Mouse (Mus musculus) lung, embryonic 16.5 days (tissue): ENCODE measurements around the gene Hoxb2. TPM values are rescaled to one million over a fixed set of nuclear protein-coding genes. Genes with fewer than 3 reads are reported as not detected.

ENCODE experiments used
- ATAC-seq: fragments of 200-750 bp; cut with Nextera tagmentation; 2 replicates; pipeline ENCODE4 v1.8.0; 2017; ENCODE audit warnings: low read depth, mild to moderate bottlenecking, moderate library complexity
- H3K27ac ChIP-seq: fragments of 300-500 bp; sonication (generic); 2 replicates; pipeline ENCODE4 v1.5.1; 2014; ENCODE audit warnings: mild to moderate bottlenecking, control low read depth, low read length
- H3K27me3 ChIP-seq: fragments of 300-500 bp; sonication (generic); 2 replicates; pipeline ENCODE4 v1.6.1; 2014; ENCODE audit warnings: low read depth, low read length, mixed read lengths; ENCODE audit not compliant: control insufficient read depth, insufficient read depth
- H3K36me3 ChIP-seq: fragments of 300-500 bp; sonication (generic); 2 replicates; pipeline ENCODE4 v1.6.1; 2014; ENCODE audit warnings: low read length; ENCODE audit not compliant: control insufficient read depth, insufficient read depth
- H3K4me1 ChIP-seq: fragments of 300-500 bp; sonication (generic); replicated peaks from 2 replicates; pipeline ENCODE4 v1.6.1; 2014; ENCODE audit warnings: low read length, mixed read lengths; ENCODE audit not compliant: control insufficient read depth, insufficient read depth
- H3K4me2 ChIP-seq: fragments of 300-500 bp; sonication (generic); 2 replicates; pipeline ENCODE4 v1.6.1; 2014; ENCODE audit warnings: low read depth, low read length, control low read depth
- H3K4me3 ChIP-seq: fragments of 300-500 bp; sonication (generic); 2 replicates; pipeline ENCODE4 v1.5.1; 2014; ENCODE audit warnings: mild to moderate bottlenecking, low read length, control low read depth
- H3K9ac ChIP-seq: fragments of 300-500 bp; sonication (generic); 2 replicates; pipeline ENCODE4 v1.6.1; 2014; ENCODE audit warnings: low read length, control low read depth
- H3K9me3 ChIP-seq: fragments of 300-500 bp; sonication (generic); 2 replicates; pipeline ENCODE4 v1.6.1; 2016; ENCODE audit warnings: low read length; ENCODE audit not compliant: control insufficient read depth
- WGBS: fragments of 180-500 bp; shearing (Covaris S2); extraction: QIAGEN DNeasy Blood & Tissue Kit; methylation state at CpG from one replicate; pipeline ENCODE4 v1.1.7; 2014; 5-methylcytosine and 5-hydroxymethylcytosine counted together
- polyA plus RNA-seq: library from polyadenylated mRNA; unstranded; fragments of >200 nt; fragmentation: Nextera tagmentation; extraction: Ambion mirVana; gene quantifications from 2 replicates; pipeline ENCODE4 v1.2.1, GENCODE M21; 2015

Gene Hoxb2
- polyA plus RNA-seq, 1 experiment from 2014 or later: 24.0 TPM

- Histone ChIP-seq H3K4me1 (peaks cover 5% of the 10 kb centered on the region; the same call in 1 of the 2 replicates), H3K4me3 (peak overlapping the region; percentile 58), H3K9me3 (no peaks in the 10 kb centered on the region), H3K27me3 (peaks cover 53% of the 10 kb centered on the region), H3K4me2 (peak overlapping the region; percentile 79), H3K36me3 (no peaks in the 10 kb centered on the region), H3K27ac (peak overlapping the region; percentile 95), H3K9ac (peak overlapping the region; percentile 76)
- 24% methylated on average over 13 of the region's 13 CpGs for WGBS
- ATAC-seq: no peak
These were observed 43.4 kb upstream of the Hoxb2 start for GRCm38 (mm10) chr11:96306908-96307269.

- H3K27ac ChIP-seq: peak overlapping the region; percentile 95
These were observed 41.6 kb upstream of the Hoxb2 start for GRCm38 (mm10) chr11:96308763-96309162.

GRCm38 (mm10) chr11:96309288-96309687 is 41.0 kb upstream of the Hoxb2 start:
- peaks cover 7% of the 10 kb centered on the region; the same call in 1 of the 2 replicates for H3K4me1 ChIP-seq
- H3K27ac ChIP-seq: peak overlapping the region; percentile 95
- 10% methylated on average over 4 of the region's 4 CpGs for WGBS
- H3K36me3 ChIP-seq: no peaks in the 10 kb centered on the region
- H3K9ac ChIP-seq: peak overlapping the region; percentile 76
- no peaks in the 10 kb centered on the region for H3K9me3 ChIP-seq
- peak overlapping the region; percentile 79 for H3K4me2 ChIP-seq
- peak; percentile 79 for ATAC-seq
- H3K4me3 ChIP-seq: peak overlapping the region; percentile 58
- peaks cover 47% of the 10 kb centered on the region for H3K27me3 ChIP-seq

More at GRCm38 (mm10) chr11:96308763-96309162, 41.6 kb upstream of the Hoxb2 start:
- peak overlapping the region; percentile 79 for H3K4me2 ChIP-seq
- H3K4me1 ChIP-seq: peaks cover 7% of the 10 kb centered on the region; the same call in 1 of the 2 replicates
- no peak for ATAC-seq
- peak overlapping the region; percentile 58 for H3K4me3 ChIP-seq
- no peaks in the 10 kb centered on the region for H3K9me3 ChIP-seq
- 23% methylated on average over 4 of the region's 4 CpGs for WGBS
- no peaks in the 10 kb centered on the region for H3K36me3 ChIP-seq
- peaks cover 47% of the 10 kb centered on the region for H3K27me3 ChIP-seq
- peak overlapping the region; percentile 76 for H3K9ac ChIP-seq

- Histone ChIP-seq H3K27ac (peak overlapping the region; percentile 95), H3K4me2 (peak overlapping the region; percentile 79)
These were observed 40.0 kb upstream of the Hoxb2 start for GRCm38 (mm10) chr11:96310183-96310938.

GRCm38 (mm10) chr11:96311097-96311496 is 39.2 kb upstream of the Hoxb2 start:
- peaks cover 7% of the 10 kb centered on the region; the same call in 1 of the 2 replicates for H3K4me1 ChIP-seq
- H3K27me3 ChIP-seq: peaks cover 48% of the 10 kb centered on the region
- H3K4me2 ChIP-seq: peak overlapping the region; percentile 79
- 11% methylated on average over 6 of the region's 6 CpGs for WGBS
- no peaks in the 10 kb centered on the region for H3K9me3 ChIP-seq
- no peak for ATAC-seq
- peak overlapping the region; percentile 74 for H3K27ac ChIP-seq
- H3K9ac ChIP-seq: peak overlapping the region; percentile 63
- H3K4me3 ChIP-seq: peak overlapping the region; percentile 58
- H3K36me3 ChIP-seq: no peaks in the 10 kb centered on the region

More at GRCm38 (mm10) chr11:96310183-96310938, 40.0 kb upstream of the Hoxb2 start:
- no peak for ATAC-seq
- Histone ChIP-seq H3K9me3 (no peaks in the 10 kb centered on the region), H3K27me3 (peaks cover 47% of the 10 kb centered on the region), H3K9ac (peak overlapping the region; percentile 63), H3K36me3 (no peaks in the 10 kb centered on the region), H3K4me1 (peaks cover 7% of the 10 kb centered on the region; the same call in 1 of the 2 replicates), H3K4me3 (peak overlapping the region; percentile 58)
- WGBS: 19% methylated on average over 20 of the region's 20 CpGs

- Histone ChIP-seq H3K27me3 (peaks cover 47% of the 10 kb centered on the region), H3K9me3 (no peaks in the 10 kb centered on the region), H3K4me3 (peak overlapping the region; percentile 58), H3K9ac (peak overlapping the region; percentile 63), H3K4me1 (peaks cover 7% of the 10 kb centered on the region; the same call in 1 of the 2 replicates), H3K27ac (peak overlapping the region; percentile 75), H3K36me3 (no peaks in the 10 kb centered on the region), H3K4me2 (peak overlapping the region; percentile 79)
- ATAC-seq: peak; percentile 87
- 2% methylated on average over 31 of the region's 31 CpGs for WGBS
These were observed 38.6 kb upstream of the Hoxb2 start for GRCm38 (mm10) chr11:96311520-96312417.

GRCm38 (mm10) chr11:96313134-96313533 is 37.2 kb upstream of the Hoxb2 start:
- no peaks in the 10 kb centered on the region for H3K36me3 ChIP-seq
- H3K9me3 ChIP-seq: no peaks in the 10 kb centered on the region
- peaks cover 7% of the 10 kb centered on the region; the same call in 1 of the 2 replicates for H3K4me1 ChIP-seq
- H3K9ac ChIP-seq: peak overlapping the region; percentile 72; the same call in 1 of the 2 replicates
- peak overlapping the region; percentile 79 for H3K4me2 ChIP-seq
- no peak overlapping the region; the same call in 1 of the 2 replicates for H3K4me3 ChIP-seq
- H3K27me3 ChIP-seq: peaks cover 44% of the 10 kb centered on the region
- H3K27ac ChIP-seq: peak overlapping the region; percentile 92
- WGBS: 39% methylated on average over 2 of the region's 2 CpGs
- no peak for ATAC-seq

- Histone ChIP-seq H3K36me3 (no peaks in the 10 kb centered on the region), H3K4me3 (peak overlapping the region; percentile 53), H3K27me3 (peaks cover 43% of the 10 kb centered on the region), H3K4me1 (peaks cover 6% of the 10 kb centered on the region; the same call in 1 of the 2 replicates), H3K4me2 (peak overlapping the region; percentile 79), H3K27ac (peak overlapping the region; percentile 92), H3K9me3 (no peaks in the 10 kb centered on the region), H3K9ac (peak overlapping the region; percentile 72)
- no peak for ATAC-seq
- WGBS: 11% methylated on average over 12 of the region's 12 CpGs
These were observed 36.4 kb upstream of the Hoxb2 start for GRCm38 (mm10) chr11:96313806-96314428.
